Comparison of ENCODE assay signal across 33 mouse cellular contexts in genomic region chr16:91655285-91655684, GRCm38 (mm10).
"Had no signal": no experiment of that assay in that cellular context is flagged by ENCODE, and none has a peak within 500 bp of the region (broad histone marks: within the 10 kb centered on the region; RNA-seq: fewer than 3 reads in every experiment).

No protein-coding gene starts in this region.

- H3K27me3 ChIP-seq: heart, embryonic 12.5 days; heart, embryonic 13.5 days; heart, embryonic 15.5 days; hindbrain, embryonic 12.5 days; hindbrain, embryonic 13.5 days; hindbrain, embryonic 15.5 days; intestine, embryonic 15.5 days; kidney, embryonic 15.5 days had no signal

- H3K4me2 ChIP-seq: heart, embryonic 12.5 days; heart, embryonic 13.5 days; heart, embryonic 15.5 days; hindbrain, embryonic 12.5 days; hindbrain, embryonic 13.5 days; hindbrain, embryonic 14.5 days; hindbrain, embryonic 15.5 days; intestine, embryonic 15.5 days; kidney, embryonic 15.5 days had no signal

- ATAC-seq: inflammation-experienced regulatory T-cells, adult 6 months; intestine, embryonic 15.5 days; intestine, embryonic 16.5 days; intestine, postnatal 0 days had no signal

- H3K9me3 ChIP-seq: heart, embryonic 10.5 days; heart, embryonic 12.5 days; heart, embryonic 15.5 days; hindbrain, embryonic 10.5 days; hindbrain, embryonic 12.5 days; hindbrain, embryonic 13.5 days; hindbrain, embryonic 15.5 days; intestine, embryonic 15.5 days had no signal

- H3K4me3 ChIP-seq: heart, embryonic 10.5 days; heart, embryonic 12.5 days; heart, embryonic 13.5 days; heart, embryonic 15.5 days; hindbrain, embryonic 10.5 days; hindbrain, embryonic 12.5 days; hindbrain, embryonic 13.5 days; hindbrain, embryonic 15.5 days; intestine, embryonic 15.5 days; kidney, embryonic 15.5 days; layer of hippocampus, adult 2 months; left cerebral cortex, adult 2 months had no signal

- DNase-seq: heart, postnatal 10 days; heart, postnatal 14 days; heart, postnatal 36 days; heart, postnatal 4 days; kidney, adult 11 months; kidney, adult 2 months; kidney, adult 8-10 months; kidney, adult 9 months; kidney, postnatal 10 days; kidney, postnatal 14 days; kidney, postnatal 25 days; kidney, postnatal 36 days; kidney, postnatal 4 days; layer of hippocampus, adult 9-11 months; layer of hippocampus, postnatal 36 days had no signal

- H3K27ac ChIP-seq: heart, embryonic 10.5 days; heart, embryonic 13.5 days; heart, embryonic 15.5 days; hindbrain, embryonic 10.5 days; hindbrain, embryonic 12.5 days; hindbrain, embryonic 13.5 days; hindbrain, embryonic 14.5 days; hindbrain, embryonic 15.5 days; hindbrain, postnatal 0 days; intestine, embryonic 15.5 days; kidney, embryonic 15.5 days; kidney, postnatal 0 days; layer of hippocampus, adult 2 months; left cerebral cortex, adult 2 months had no signal

- H3K9ac ChIP-seq: heart, embryonic 12.5 days; heart, embryonic 13.5 days; heart, embryonic 15.5 days; hindbrain, embryonic 12.5 days; hindbrain, embryonic 13.5 days; hindbrain, embryonic 14.5 days; hindbrain, embryonic 15.5 days; intestine, embryonic 15.5 days; kidney, embryonic 15.5 days had no signal
